Mouse (Mus musculus) liver, postnatal 0 days (tissue): ENCODE results near the gene Tcte1.

ENCODE experiments used
- CTCF ChIP-seq: sonication (generic); IDR thresholded peaks from 2 replicates; pipeline ENCODE4 v1.5.1; 2016; ENCODE audit warnings: antibody characterized with exemption, low read depth
- EP300 ChIP-seq: IDR thresholded peaks from 2 replicates; pipeline ENCODE4 v1.6.1; 2016; ENCODE audit warnings: antibody characterized with exemption, low read depth, mild to moderate bottlenecking

DNA sequence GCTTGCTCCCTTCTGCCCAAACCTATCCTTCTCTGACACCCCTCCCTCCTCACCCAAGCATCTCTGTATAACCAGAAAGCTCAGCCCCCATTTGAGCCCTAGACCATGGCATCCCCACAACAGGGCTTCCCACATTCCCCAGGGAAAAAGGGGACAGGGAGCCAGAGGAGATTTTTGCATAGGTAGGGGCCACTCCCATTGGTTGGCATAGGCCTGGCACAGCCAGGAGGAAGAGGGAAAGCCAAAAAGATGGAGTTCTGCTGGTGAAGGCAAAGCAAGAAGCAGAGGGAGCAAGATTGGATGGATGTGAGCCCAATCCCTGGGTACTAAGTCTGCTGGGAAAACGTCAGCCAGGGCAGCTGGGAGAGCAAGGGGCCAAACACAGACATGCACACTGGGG lies 19.9 kb downstream of the Tcte1 start:
- TF ChIP-seq EP300 (no peak), CTCF (no peak)
